ENCODE assay signal across 11 mouse cellular contexts in the genomic region with DNA sequence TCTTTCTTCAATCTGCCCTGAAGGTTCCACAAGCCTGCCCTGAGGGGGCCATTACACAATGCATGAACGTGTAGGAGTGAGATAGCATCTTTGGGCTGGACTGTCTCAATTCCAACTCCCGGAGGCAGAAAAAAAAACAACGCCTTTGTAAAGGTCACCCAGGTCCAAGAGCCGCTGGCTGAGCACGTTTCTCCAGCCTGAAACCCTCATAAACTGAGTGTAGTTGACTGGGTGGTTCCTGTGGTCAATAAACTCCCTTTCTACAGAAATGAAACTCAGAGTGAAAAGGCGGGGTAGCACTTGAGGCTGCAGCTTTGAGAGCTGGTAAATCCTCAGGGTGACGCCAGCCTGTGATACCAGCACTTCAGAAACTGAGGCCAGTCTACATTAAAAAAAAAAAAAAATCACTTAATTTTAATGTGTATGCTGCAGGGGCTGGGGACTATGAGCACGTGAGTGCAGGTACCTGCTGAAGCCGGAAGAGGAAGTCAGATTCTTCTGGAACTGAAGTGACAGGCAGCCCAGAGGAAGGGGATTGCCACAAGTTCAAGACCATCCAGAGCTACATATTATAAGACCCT. TPM values are rescaled to one million over a fixed set of nuclear protein-coding genes. Genes with fewer than 3 reads are reported as not detected.
DNase-seq lines count a peak whose midpoint lies in the region; ATAC-seq and TF ChIP-seq lines count a peak whose summit lies in the region.
"Had no signal": no experiment of that assay in that cellular context is flagged by ENCODE, and none has a peak within 500 bp of the region (broad histone marks: within the 10 kb centered on the region; RNA-seq: fewer than 3 reads in every experiment).

No protein-coding gene starts in this region.

- no peak for ATAC-seq in kidney, postnatal 0 days (replicated peaks; ENCODE audit: low FRiP score, low read depth)

- no peaks in the 10 kb centered on the region for H3K9me3 ChIP-seq in kidney, postnatal 0 days (replicated peaks; ENCODE audit: low read length)
- no peaks in the 10 kb centered on the region for H3K9me3 ChIP-seq in forebrain, embryonic 10.5 days

- no peak overlapping the region for H3K4me3 ChIP-seq in kidney, postnatal 0 days (replicated peaks; ENCODE audit: low read depth, low read length)
- H3K4me3 ChIP-seq in forebrain, embryonic 10.5 days, result no peak overlapping the region

- H3K36me3 ChIP-seq in kidney, postnatal 0 days (ENCODE audit: insufficient read depth, low read length), result no peaks in the 10 kb centered on the region
- no peaks in the 10 kb centered on the region for H3K36me3 ChIP-seq in forebrain, embryonic 10.5 days (replicated peaks)

- no peaks in the 10 kb centered on the region for H3K27me3 ChIP-seq in kidney, postnatal 0 days (ENCODE audit: insufficient read depth, low read length)
- peaks cover 36% of the 10 kb centered on the region for H3K27me3 ChIP-seq in forebrain, embryonic 10.5 days (ENCODE audit: poor library complexity, severe bottlenecking)

- peak overlapping the region; percentile 55; the same call in 1 of the 2 replicates for H3K27ac ChIP-seq in kidney, postnatal 0 days
- no peak overlapping the region for H3K27ac ChIP-seq in forebrain, embryonic 10.5 days
- H3K27ac ChIP-seq: hindbrain, embryonic 14.5 days had no signal

- 0 out of 2 replicates have a peak overlapping the region, but pooled peaks have one; percentile 4 for H3K4me2 ChIP-seq in kidney, postnatal 0 days (ENCODE audit: low read length)
- H3K4me2 ChIP-seq: hindbrain, embryonic 14.5 days had no signal

- no peak for DNase-seq in kidney, postnatal 0 days (ENCODE audit: low spot score)
- DNase-seq in kidney, adult 9 months, result no peak
- DNase-seq in A20 (ENCODE audit: low read depth, low spot score), result peak; percentile 81
- peak; percentile 37 for DNase-seq in T-cell, adult 2 months (ENCODE audit: low spot score)
- peak; percentile 59 for DNase-seq in lung, postnatal 36 days
- no peak for DNase-seq in forebrain, embryonic 10.5 days (ENCODE audit: extremely low spot score, low spot score)
- no peak for DNase-seq in ovary, postnatal 14 days (ENCODE audit: low spot score)
- DNase-seq in testis, postnatal 10 days (ENCODE audit: low spot score), result no peak
- DNase-seq: retina, postnatal 1 day; thymus, postnatal 4 days had no signal

- TF ChIP-seq CTCF in kidney, postnatal 0 days (IDR thresholded peaks at IDR 0.05; ENCODE audit: low read depth), result no peak

- H3K9ac ChIP-seq in kidney, postnatal 0 days (ENCODE audit: low read depth, low read length), result no peak overlapping the region
- H3K9ac ChIP-seq: hindbrain, embryonic 14.5 days had no signal

- peaks cover 7% of the 10 kb centered on the region; the same call in 1 of the 2 replicates for H3K4me1 ChIP-seq in kidney, postnatal 0 days (replicated peaks; ENCODE audit: insufficient read depth, low read length)
- peaks cover 58% of the 10 kb centered on the region for H3K4me1 ChIP-seq in forebrain, embryonic 10.5 days

- 21% methylated on average over 9 of the region's 9 CpGs for WGBS in kidney, postnatal 0 days
- 67% methylated on average over 9 of the region's 9 CpGs for WGBS in forebrain, embryonic 10.5 days

RNA-seq across cellular contexts. Expression of gene B4galt5, which starts 2.5 kb away (rescaled TPM):
- 19.5 and 22.6 TPM in 2 replicates for polyA plus RNA-seq in kidney, postnatal 0 days (2015; fragmentation: Nextera tagmentation; extraction: Ambion mirVana)
- polyA plus RNA-seq in forebrain, embryonic 10.5 days (2016; fragmentation: Nextera tagmentation; extraction: Ambion mirVana), result 6.0 and 7.3 TPM in 2 replicates

Comparison
In these comparisons a context has a peak if more than half of its experiments do, and no peak if none do; other contexts are left out.
1. DNase-seq: peak in A20 (single experiment), T-cell, adult 2 months (single experiment) and lung, postnatal 36 days (single experiment); none in kidney, postnatal 0 days (single experiment), kidney, adult 9 months (single experiment), forebrain, embryonic 10.5 days (single experiment), ovary, postnatal 14 days (single experiment) and testis, postnatal 10 days (single experiment).